Mouse (Mus musculus): ENCODE measurements around the gene Ankrd33b.

GRCm38 (mm10) chr15:31367481-31368200, at the start of gene Ankrd33b:
- TF ChIP-seq CTCF (IDR thresholded peaks at IDR 0.05; ENCODE audit: extremely low read depth, insufficient read depth, insufficient read length, insufficient replicate concordance) (no peak), POLR2A (IDR thresholded peaks at IDR 0.05; ENCODE audit: low read depth, low read length) (no peak)
